Mouse (Mus musculus): Measurements from ENCODE around the gene Dhrs13.

DNA sequence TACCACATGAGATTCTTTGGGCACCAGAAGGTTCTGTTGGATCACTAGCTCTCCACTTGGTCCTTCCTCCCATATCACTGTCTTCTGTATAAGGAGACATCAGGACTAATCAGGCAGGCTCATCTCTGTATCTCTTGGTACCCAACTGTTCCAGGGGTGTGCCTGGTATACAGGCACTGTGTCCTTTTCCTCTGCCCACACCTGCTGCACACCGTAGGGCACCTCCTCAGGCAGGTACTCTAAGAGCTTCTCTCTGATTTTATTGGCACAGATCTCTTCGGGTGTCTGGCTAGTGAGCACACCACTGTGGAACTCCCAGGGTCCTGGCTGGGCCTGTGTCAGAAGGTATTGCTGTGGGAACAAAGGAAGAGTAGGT, 42.2 kb downstream of the Dhrs13 start:
- no peak for TF ChIP-seq POLR2A (IDR thresholded peaks at IDR 0.05; ENCODE audit: low read depth, low read length)
- TF ChIP-seq CTCF (IDR thresholded peaks at IDR 0.05; ENCODE audit: extremely low read depth, insufficient read length, insufficient replicate concordance, low read depth, low read length): no peak

Measured in small intestine, adult 2 months (tissue).